Mouse (Mus musculus) midbrain, embryonic 16.5 days (tissue): ENCODE data around the gene Hoxd12. TPM values are rescaled to one million over a fixed set of nuclear protein-coding genes. Genes with fewer than 3 reads are reported as not detected.

Experiments used
- ATAC-seq: fragments of 200-750 bp; cut with Nextera tagmentation; 2 replicates; pipeline ENCODE4 v1.8.0; 2017; ENCODE audit warnings: moderate TSS enrichment
- H3K27ac ChIP-seq: fragments of 300-500 bp; sonication (generic); 2 replicates; pipeline ENCODE4 v1.5.1; 2014; ENCODE audit warnings: mild to moderate bottlenecking, low read length, mixed read lengths
- H3K27me3 ChIP-seq: fragments of 300-500 bp; sonication (generic); 2 replicates; pipeline ENCODE4 v1.6.1; 2014; ENCODE audit warnings: low read depth, low read length, mixed read lengths; ENCODE audit not compliant: control insufficient read depth, insufficient read depth
- H3K36me3 ChIP-seq: fragments of 300-500 bp; sonication (generic); 2 replicates; pipeline ENCODE4 v1.6.1; 2014; ENCODE audit warnings: mild to moderate bottlenecking, low read length, moderate library complexity, mixed read lengths; ENCODE audit not compliant: control insufficient read depth, insufficient read depth
- H3K4me1 ChIP-seq: fragments of 300-500 bp; sonication (generic); 2 replicates; pipeline ENCODE4 v1.6.1; 2014; ENCODE audit warnings: mild to moderate bottlenecking, low read length, mixed read lengths; ENCODE audit not compliant: control insufficient read depth, insufficient read depth
- H3K4me2 ChIP-seq: fragments of 300-500 bp; sonication (generic); 2 replicates; pipeline ENCODE4 v1.6.1; 2014; ENCODE audit warnings: mild to moderate bottlenecking, low read length, mixed read lengths
- H3K4me3 ChIP-seq: fragments of 300-500 bp; sonication (generic); 2 replicates; pipeline ENCODE4 v1.5.1; 2014; ENCODE audit warnings: low read depth, mild to moderate bottlenecking, low read length, moderate library complexity, mixed read lengths
- H3K9ac ChIP-seq: fragments of 300-500 bp; sonication (generic); 2 replicates; pipeline ENCODE4 v1.6.1; 2014; ENCODE audit warnings: low read depth, low read length, mixed read lengths
- H3K9me3 ChIP-seq: fragments of 300-500 bp; sonication (generic); replicated peaks from 2 replicates; pipeline ENCODE4 v1.6.1; 2014; ENCODE audit warnings: mild to moderate bottlenecking, low read length, mixed read lengths; ENCODE audit not compliant: control insufficient read depth, poor library complexity, severe bottlenecking
- WGBS: fragments of 180-500 bp; shearing (Covaris S2); extraction: QIAGEN DNeasy Blood & Tissue Kit; methylation state at CpG from one replicate; pipeline ENCODE4 v1.1.7; 2014; 5-methylcytosine and 5-hydroxymethylcytosine counted together
- polyA plus RNA-seq: library from polyadenylated mRNA; unstranded; fragments of >200 nt; fragmentation: Nextera tagmentation; extraction: Ambion mirVana; gene quantifications from 2 replicates; pipeline ENCODE4 v1.2.1, GENCODE M21; 2015

The Hoxd12 gene
- polyA plus RNA-seq, 1 experiment from 2014 or later = not detected

GRCm38 (mm10) chr2:74655420-74655781 is 19.4 kb upstream of the Hoxd12 start:
- H3K27ac ChIP-seq = no peak overlapping the region
- H3K9ac ChIP-seq = peak overlapping the region; percentile 33
- H3K9me3 ChIP-seq = no peaks in the 10 kb centered on the region
- peak overlapping the region; percentile 30 for H3K4me3 ChIP-seq
- peaks cover 38% of the 10 kb centered on the region for H3K27me3 ChIP-seq
- H3K4me1 ChIP-seq = peaks cover 6% of the 10 kb centered on the region
- no peak for ATAC-seq
- peak overlapping the region; percentile 51 for H3K4me2 ChIP-seq
- no peaks in the 10 kb centered on the region for H3K36me3 ChIP-seq
- under 1% methylated on average over 40 of the region's 47 CpGs for WGBS

- H3K9ac ChIP-seq = peak overlapping the region; percentile 33
- peak overlapping the region; percentile 30 for H3K4me3 ChIP-seq
- no peaks in the 10 kb centered on the region for H3K9me3 ChIP-seq
- peaks cover 38% of the 10 kb centered on the region for H3K27me3 ChIP-seq
- ATAC-seq = peak; percentile 39; the same call in 1 of the 2 replicates
- H3K27ac ChIP-seq = no peak overlapping the region
- peak overlapping the region; percentile 51 for H3K4me2 ChIP-seq
- H3K36me3 ChIP-seq = no peaks in the 10 kb centered on the region
- H3K4me1 ChIP-seq = peaks cover 6% of the 10 kb centered on the region
- 1% methylated on average over 57 of the region's 69 CpGs for WGBS
Measured at GRCm38 (mm10) chr2:74655821-74656631, 18.8 kb upstream of the Hoxd12 start.

- peaks cover 7% of the 10 kb centered on the region for H3K4me1 ChIP-seq
- no peak overlapping the region for H3K4me3 ChIP-seq
- no peaks in the 10 kb centered on the region for H3K36me3 ChIP-seq
- ATAC-seq = no peak
- no peaks in the 10 kb centered on the region for H3K9me3 ChIP-seq
- H3K4me2 ChIP-seq = no peak overlapping the region
- no peak overlapping the region for H3K27ac ChIP-seq
- peaks cover 44% of the 10 kb centered on the region for H3K27me3 ChIP-seq
- no peak overlapping the region for H3K9ac ChIP-seq
- WGBS = under 1% methylated on average over 4 of the region's 4 CpGs
Measured at GRCm38 (mm10) chr2:74656632-74657021, 18.2 kb upstream of the Hoxd12 start.

- Histone ChIP-seq H3K27ac (no peak overlapping the region), H3K4me3 (no peak overlapping the region), H3K9me3 (no peaks in the 10 kb centered on the region), H3K36me3 (no peaks in the 10 kb centered on the region), H3K4me2 (no peak overlapping the region), H3K4me1 (peaks cover 8% of the 10 kb centered on the region), H3K9ac (no peak overlapping the region), H3K27me3 (peaks cover 44% of the 10 kb centered on the region)
- 2% methylated on average over 62 of the region's 62 CpGs for WGBS
- ATAC-seq = no peak
Measured at GRCm38 (mm10) chr2:74657251-74658023, 17.4 kb upstream of the Hoxd12 start.

- Histone ChIP-seq H3K4me2 (no peak overlapping the region), H3K36me3 (no peaks in the 10 kb centered on the region), H3K9ac (no peak overlapping the region), H3K27me3 (peaks cover 49% of the 10 kb centered on the region), H3K4me3 (no peak overlapping the region), H3K4me1 (peaks cover 8% of the 10 kb centered on the region), H3K9me3 (no peaks in the 10 kb centered on the region), H3K27ac (no peak overlapping the region)
- no peak for ATAC-seq
- WGBS = 1% methylated on average over 15 of the region's 15 CpGs
Measured at GRCm38 (mm10) chr2:74658024-74658666, 16.7 kb upstream of the Hoxd12 start.

- ATAC-seq = no peak
- WGBS = under 1% methylated on average over 47 of the region's 47 CpGs
- no peak overlapping the region for H3K4me2 ChIP-seq
- 0 out of 2 replicates have a peak overlapping the region, but pooled peaks have one; percentile 15 for H3K27ac ChIP-seq
- peaks cover 53% of the 10 kb centered on the region for H3K27me3 ChIP-seq
- H3K9me3 ChIP-seq = no peaks in the 10 kb centered on the region
- H3K4me1 ChIP-seq = peaks cover 8% of the 10 kb centered on the region
- H3K4me3 ChIP-seq = peak overlapping the region; percentile 15; the same call in 1 of the 2 replicates
- no peaks in the 10 kb centered on the region for H3K36me3 ChIP-seq
- no peak overlapping the region for H3K9ac ChIP-seq
Measured at GRCm38 (mm10) chr2:74658667-74659371, 16.0 kb upstream of the Hoxd12 start.

- H3K4me1 ChIP-seq = peaks cover 8% of the 10 kb centered on the region
- no peaks in the 10 kb centered on the region for H3K9me3 ChIP-seq
- H3K4me2 ChIP-seq = no peak within 1 kb of the TSS
- peaks cover 55% of the 10 kb centered on the region for H3K27me3 ChIP-seq
- H3K27ac ChIP-seq = 0 out of 2 replicates have a peak within 1 kb of the TSS, but pooled peaks have one; percentile 15
- no peak for ATAC-seq
- H3K9ac ChIP-seq = no peak within 1 kb of the TSS
- peak within 1 kb of the TSS; percentile 15; the same call in 1 of the 2 replicates for H3K4me3 ChIP-seq
- H3K36me3 ChIP-seq = no peaks in the 10 kb centered on the region
- 2% methylated on average over 28 of the region's 28 CpGs for WGBS
Measured at GRCm38 (mm10) chr2:74659507-74660005, 15.3 kb upstream of the Hoxd12 start, which contains the start of gene Evx2. TSS of gene Evx2 (minus strand) at chr2:74659557.
